Mouse (Mus musculus): ENCODE measurements at regions not wholly inside any gene's neighbourhood (a gene's known extent, or its start where the extent isn't known, plus 50 kb on each side); places are given as distances from the start of the nearest gene placed in this dataset.
"Not testable (repeated sequence)": the region's sequence is repeated elsewhere in the genome, so short reads cannot be mapped to it uniquely, and the experiment has no call there.

DNA sequence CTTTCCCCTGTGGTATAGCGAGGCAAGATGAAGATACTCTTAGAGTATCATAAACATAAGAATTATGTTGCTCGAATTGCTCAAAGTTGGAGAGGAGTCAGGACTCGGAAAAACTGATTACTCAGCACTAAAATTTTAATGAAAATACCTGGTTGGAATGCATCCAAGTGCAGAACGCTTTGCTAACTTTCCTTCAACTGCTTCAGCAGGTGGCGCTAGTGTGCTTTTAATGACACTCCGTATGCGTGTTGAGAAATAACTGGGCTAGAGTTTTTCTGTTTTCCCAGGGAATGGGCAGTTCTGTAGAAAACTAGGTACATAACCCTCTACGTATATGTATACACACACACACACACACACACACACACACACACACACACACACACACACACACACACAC is 221.0 kb downstream of the Grxcr1 start:
- peak; percentile 91 for DNase-seq (ENCODE audit: low read depth, low spot score)

DNA sequence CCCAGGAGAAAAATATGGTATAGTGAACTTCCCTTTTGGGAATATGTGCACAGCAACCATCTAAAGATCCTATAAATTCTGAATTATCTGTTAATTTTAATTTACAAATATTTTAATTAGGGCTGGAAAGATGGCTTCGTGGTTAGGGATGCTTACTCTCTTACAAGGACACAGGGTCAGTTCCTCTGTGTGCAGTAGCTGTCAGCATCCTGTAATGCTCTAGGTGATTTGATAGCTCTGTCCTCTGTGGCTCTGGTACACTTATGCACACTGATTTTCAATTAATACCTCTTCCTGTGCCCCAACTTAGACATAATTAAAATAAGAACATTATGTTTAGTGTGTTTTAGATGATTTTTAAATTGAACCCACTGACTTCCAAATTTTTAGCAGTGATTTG is 221.8 kb downstream of the Grxcr1 start:
- no peak for DNase-seq (ENCODE audit: low read depth, low spot score)

DNA sequence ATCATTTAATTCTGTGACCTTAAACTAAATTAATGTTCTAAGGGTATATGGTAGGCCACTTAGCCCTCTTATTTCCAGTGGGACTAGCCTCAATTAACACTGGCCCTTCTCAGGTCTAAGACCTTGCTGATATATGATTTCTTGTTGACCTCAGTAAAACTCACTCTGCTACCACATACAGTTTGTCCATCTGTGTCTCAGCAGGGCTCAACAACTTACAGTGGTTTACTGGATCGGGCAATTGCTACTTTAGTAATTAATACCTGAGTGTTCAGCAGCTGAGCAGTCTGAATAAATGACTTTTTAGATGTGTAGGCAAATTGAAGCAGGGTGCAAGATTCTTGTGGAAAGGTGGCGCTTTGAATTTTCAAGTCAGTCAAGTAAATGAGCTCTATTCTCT is 222.5 kb downstream of the Grxcr1 start:
- DNase-seq (ENCODE audit: low read depth, low spot score) = peak; percentile 22

DNA sequence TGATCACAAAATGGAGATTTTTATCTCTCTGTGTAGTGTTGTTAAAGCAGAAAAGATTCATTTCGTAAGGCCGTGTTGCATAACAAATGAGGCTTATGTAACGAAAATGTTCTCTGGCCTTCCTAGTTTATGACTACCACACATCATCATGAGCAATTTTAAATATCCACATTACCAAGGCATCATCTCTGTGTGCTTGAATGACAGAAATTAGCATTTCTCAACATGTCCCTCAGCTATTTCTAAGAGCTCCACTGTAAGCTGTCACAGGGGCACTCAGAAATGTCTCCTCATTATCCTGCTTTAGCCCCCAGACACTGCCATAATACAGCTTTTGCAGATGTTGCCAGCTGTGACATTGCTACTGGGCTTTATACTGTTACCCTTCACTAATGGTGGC is 232.6 kb downstream of the Grxcr1 start:
- no peak for DNase-seq (ENCODE audit: low read depth, low spot score)

DNA sequence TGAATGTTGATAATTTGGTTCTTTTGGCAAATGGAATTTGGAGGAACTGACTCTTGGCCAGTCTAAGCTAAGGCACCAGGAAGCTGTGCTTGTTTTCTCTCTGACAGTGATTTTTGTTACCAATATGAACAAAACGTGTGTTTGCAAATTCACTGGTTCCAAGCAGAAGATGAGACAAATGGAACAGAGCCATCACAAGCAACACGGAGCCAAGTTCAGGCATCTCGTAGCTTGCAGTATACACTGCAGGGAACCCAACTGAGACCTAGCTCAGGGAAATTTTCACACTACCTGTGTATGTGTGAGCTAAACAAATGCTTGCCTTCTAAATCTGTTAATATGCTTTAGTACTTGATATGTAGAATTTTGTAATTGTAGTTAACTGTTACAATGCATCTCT is 242.6 kb downstream of the Grxcr1 start:
- DNase-seq (ENCODE audit: low read depth, low spot score) = peak; percentile 85

DNA sequence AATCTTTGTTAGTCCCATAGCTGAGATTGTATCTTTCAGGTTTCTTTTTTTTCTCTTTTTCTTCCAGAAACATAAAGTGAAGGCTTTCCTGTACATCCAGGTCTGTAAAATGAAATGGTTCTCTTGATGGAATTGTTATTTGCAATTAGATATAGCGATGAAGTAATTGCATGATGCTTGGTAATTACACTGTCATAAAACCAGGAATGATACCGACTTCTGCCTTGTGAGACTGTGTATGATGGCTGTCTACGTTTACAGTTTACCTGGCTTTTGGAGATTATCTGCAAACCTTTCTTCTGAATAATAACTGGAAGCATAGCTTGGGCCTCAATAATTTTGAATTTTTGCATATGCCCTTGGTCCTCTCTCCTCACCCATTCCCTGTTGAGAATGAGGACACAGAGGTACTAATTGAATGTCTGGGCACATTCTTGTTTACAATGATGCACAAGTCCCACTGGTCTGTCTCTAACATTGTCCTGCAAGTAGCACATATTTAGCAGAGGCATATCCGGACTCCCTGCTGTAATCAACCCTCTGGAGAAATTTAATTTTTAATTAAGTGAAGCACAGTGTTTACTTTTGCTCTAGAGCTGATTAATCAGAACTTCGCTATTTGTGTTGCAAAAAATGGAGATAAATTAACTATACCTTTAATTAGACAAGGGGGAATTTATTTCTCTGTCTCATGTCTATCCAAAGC is 244.1 kb downstream of the Grxcr1 start:
- no peak for DNase-seq (ENCODE audit: low read depth, low spot score)

DNA sequence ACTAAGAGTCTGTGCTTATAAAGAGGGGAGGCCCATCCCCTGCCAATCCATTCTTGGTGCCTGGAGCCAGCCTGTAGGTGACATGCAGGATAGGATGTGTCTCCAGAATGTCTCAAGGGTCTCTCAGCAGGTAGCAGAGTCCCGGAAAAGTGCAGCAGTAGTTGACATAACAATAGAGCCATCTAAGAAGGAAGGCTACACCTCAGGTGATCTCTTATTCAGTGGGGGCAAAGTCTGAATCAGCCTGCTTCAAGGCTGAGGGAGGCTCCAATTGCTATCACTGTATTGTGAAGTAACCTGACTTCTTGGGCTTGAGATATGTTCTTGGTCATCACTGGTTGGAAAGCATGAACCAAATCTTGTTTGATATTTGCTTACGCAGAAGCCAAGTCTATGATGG is 264.1 kb downstream of the Grxcr1 start:
- DNase-seq (ENCODE audit: low read depth, low spot score) = not testable (repeated sequence)

DNA sequence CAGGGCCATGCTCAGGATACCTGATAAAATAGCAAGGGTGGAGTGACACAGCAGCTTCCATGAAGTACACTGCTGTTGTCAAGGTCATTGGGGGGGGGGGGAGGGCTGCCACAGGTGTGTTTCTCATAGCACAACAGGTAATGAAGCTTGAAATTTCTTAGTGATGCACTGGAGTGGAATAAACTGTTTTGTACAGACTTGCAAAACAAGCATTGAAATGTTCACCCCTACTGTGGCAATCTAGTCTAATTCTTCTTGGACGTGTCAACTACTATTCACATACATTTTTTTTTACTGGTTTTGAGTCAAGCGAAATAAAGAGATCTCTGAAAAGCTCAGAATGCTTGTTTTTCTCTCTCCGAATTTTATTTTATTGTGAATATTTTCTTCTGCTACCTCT is 281.6 kb downstream of the Grxcr1 start:
- DNase-seq (ENCODE audit: low read depth, low spot score) = no peak

DNA sequence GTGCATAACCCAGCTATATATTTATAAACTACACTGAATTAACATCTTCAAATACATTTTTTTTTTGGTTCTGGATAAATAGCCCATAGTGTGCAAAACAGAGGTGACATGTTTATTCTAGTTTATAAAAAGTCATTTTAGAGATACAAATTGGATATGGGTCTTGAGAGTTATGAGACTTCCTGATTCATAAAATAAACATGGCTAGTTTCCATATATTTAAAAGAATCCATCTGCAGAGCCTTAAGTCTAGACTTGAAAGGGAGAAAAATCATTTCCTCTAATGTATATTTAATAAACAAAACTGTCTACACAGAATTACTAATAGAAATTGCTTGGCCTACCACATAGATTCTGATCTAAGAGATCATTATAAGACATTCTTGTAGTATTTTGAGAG is 287.3 kb downstream of the Grxcr1 start:
- no peak for DNase-seq (ENCODE audit: low read depth, low spot score)

DNA sequence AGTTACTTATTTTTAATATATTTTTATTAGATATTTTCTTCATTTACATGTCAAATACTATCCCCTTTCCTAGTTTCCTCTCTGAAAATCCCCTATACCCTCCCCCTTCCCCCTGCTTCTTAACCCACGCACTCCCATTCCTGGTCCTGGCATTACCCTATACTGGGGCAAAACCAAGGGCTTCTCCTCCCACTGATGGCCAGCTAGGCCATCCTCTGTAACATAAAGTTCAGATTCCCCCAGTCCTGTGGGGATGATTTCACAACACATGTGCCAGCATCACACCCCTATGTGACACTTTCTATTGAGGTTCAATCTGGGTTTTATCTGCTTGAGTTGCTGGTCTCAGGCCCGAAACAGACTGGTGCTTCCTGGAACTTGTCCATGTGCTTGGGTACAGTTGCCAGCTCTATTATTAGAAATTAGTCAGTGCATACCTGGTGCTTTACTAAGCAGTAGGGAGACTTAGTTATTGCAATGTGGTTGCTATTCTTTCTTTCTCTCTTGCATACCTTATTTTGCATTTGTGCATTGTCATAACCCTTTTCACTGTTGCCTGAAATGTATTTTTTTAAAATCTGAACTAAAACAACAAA is 295.5 kb downstream of the Grxcr1 start:
- DNase-seq (ENCODE audit: low read depth, low spot score) = peak; percentile 95

DNA sequence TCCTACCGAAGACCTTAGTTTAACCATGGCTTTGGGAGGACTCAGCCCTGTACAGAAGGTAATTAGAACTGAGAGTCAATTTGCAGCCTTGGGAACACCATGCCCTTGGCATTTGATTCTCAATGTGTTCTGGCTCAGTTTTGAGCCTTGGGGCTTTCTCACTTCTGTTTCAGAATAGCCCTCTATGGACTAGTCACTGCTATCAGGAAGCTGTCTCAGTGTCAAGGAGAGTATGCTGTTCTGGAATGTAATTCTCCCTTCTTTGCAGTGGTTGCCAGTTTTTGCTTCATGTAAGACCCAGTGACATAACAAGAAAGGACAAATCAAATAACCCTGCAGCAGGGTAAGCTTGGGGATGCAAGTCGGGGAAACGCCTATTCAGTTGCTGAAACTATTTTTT is 297.7 kb downstream of the Grxcr1 start:
- DNase-seq (ENCODE audit: low read depth, low spot score) = peak; percentile 75

DNA sequence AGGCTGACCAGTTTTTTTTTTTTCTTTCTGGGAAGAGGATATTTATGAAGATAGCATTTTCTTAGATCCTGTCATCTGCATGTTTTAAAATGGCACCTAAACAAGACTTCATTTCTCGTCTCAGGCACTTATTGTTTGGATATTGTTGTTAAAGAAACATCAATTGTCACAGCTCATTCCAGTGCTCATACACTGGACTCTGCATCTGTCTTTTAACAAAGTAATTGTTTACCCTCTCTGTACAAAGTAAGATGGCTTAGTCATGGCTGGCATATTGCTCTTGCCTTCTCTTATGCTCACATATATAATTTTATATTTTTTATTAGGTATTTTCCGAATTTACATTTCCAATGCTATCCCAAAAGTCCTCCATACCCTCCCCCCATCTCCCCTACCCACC is 298.2 kb downstream of the Grxcr1 start:
- DNase-seq (ENCODE audit: low read depth, low spot score) = no peak

DNA sequence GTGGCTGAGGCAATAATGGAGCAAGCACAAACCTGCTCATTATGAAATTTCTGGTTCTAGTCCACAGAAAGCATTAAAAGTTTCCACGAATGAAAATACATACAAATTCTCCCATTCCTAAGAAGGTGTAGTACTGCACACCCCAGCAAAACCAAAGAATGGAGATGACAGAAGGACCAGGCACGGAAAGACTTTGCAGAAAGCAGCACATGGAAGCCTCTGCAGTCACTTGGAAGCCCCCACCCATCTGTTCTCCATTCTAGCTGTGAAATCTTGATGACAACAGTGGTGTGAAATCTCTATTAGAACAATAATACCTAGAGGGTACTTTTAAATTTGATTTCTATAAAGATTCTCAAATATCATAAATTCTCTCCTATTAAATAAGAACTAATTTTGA is 319.3 kb downstream of the Grxcr1 start:
- peak; percentile 58 for DNase-seq (ENCODE audit: low read depth, low spot score)

DNA sequence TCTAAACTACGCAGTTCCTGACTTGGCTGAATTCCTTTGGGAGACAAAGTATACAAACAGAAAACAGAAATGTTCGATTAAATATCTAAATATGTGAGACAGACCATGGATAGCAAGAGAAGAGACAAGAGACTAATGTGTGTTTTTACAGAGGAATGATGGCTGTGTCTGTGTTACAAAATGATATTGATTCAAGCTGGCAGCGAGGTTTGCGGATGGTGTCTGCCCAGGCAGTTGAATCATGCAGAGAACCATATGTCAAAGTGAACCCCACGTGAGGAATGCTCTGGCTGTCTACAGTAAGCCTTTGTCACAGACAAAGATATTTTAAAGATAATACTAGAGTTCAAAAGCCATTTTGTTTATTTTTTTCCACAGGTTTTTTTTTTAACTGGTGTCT is 320.2 kb downstream of the Grxcr1 start:
- DNase-seq (ENCODE audit: low read depth, low spot score) = peak; percentile 97

DNA sequence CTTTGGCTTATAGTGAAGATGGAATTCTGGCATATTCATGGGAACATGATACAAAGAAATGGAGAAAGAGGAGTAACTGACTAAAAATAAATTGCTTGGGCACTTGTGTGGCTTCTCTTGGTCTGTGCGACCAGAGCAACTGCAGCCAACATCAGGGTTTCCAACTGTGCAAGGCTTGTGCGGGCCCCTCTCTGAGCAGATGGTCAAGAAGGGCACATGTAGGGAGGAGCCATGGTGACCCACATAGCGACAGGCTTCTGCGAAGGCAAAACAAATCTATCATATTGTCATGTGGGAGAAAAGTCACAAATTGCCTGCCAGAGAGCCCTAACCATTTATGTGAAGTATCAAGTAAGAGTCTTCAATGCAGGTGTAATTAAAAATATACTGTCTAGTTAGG is 321.6 kb downstream of the Grxcr1 start:
- peak; percentile 98 for DNase-seq (ENCODE audit: low read depth, low spot score)

DNA sequence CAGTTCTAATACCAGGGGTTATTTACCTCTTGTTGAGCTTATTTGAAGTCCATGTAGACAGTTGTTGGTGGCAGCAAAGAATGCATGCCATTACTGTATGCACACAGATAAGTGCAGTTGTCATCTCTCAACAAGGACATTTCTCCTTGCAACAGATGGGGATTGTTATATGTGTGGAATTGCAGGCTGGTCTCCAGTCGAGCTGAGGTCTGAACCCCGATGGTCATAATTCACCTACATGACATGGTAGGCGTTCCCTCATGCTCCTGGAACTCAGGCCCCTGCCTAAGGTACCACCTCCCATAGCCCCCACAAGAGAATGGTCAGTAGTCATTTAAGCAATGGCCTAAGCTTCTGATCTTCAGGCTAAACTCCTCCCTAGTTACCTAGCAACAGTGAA is 322.2 kb downstream of the Grxcr1 start:
- DNase-seq (ENCODE audit: low read depth, low spot score) = peak; percentile 12

DNA sequence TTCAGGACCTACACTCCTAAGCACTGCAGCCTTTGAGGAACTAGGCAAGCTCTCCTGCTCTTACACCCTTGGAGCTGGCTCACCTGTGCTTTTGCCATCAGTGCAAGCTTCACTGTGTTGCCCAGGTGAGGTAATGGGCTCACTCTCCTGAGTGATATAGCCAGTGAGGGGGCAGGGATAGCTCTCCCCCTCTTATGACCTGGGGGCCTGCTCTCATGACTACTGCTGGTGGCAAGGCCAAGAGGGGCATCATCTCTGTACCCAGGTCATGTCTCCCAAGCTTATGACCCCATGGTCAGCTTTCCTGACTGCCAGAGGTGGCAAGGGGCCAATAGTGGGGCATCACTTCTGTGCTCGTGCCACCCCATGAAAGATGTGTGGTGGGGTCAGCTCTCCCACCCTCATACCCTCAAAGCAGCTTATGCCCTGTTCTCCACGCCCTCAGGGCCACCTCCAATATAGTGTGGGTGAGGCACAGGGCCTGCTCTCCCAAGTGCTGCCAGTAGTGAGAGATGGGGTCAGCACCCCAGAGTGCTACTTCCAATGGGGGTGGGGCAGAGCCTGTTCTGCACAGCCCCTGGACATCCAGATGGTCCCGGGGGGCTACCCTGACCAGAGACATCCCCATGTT is 330.1 kb downstream of the Grxcr1 start:
- DNase-seq (ENCODE audit: low read depth, low spot score) = no peak

DNA sequence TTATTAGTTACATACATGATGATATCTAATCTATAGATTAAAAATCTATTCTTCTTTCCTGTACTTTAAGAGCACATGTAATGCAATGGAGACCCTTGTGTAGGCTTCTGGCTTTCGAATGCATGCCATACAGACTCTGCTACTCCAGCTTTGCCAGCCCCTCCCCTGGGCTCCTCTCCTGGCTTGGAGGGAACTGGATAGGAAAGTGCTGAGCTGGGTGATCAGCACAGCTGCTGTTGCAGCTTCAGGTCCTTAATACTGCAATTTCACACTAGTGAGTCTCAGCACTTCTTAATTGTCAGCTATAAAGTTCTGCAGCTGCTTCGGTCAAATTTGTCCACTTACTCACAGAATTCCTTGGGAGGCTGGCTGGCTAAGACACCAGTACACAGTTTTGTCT is 341.4 kb downstream of the Grxcr1 start:
- peak; percentile 37 for DNase-seq (ENCODE audit: low read depth, low spot score)

Measured in brain, adult 2 months (tissue).